Mouse (Mus musculus): ENCODE measurements around the gene Fmo6.

DNA sequence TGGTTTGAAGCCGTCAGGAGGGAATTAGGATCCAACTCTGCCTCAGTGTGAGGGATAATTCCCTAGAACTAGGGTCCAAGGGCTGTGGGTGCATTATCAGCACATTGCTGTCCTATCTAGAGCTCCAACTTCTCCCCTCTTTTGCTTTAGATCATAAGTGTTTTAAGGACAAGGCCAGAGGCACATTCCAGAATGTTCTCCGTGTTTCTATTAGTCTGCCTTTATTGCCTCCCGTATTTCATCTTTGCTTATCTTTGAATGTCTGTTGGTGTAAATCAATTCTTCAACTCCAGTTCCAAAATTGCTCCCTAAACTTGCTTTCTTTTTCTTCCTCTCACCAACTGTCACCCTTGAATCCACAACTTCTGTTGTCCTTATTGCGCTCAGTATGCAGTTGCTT lies 4.9 kb downstream of the Fmo6 start:
- TF ChIP-seq POLR2A (IDR thresholded peaks at IDR 0.05; ENCODE audit: low read depth, low read length) (no peak), CTCF (conservative IDR thresholded peaks at IDR 0.05; ENCODE audit: insufficient read depth, insufficient read length, low read depth, low read length) (no peak)
